Comparison of ENCODE assay signal across 12 mouse cellular contexts in the genomic region with DNA sequence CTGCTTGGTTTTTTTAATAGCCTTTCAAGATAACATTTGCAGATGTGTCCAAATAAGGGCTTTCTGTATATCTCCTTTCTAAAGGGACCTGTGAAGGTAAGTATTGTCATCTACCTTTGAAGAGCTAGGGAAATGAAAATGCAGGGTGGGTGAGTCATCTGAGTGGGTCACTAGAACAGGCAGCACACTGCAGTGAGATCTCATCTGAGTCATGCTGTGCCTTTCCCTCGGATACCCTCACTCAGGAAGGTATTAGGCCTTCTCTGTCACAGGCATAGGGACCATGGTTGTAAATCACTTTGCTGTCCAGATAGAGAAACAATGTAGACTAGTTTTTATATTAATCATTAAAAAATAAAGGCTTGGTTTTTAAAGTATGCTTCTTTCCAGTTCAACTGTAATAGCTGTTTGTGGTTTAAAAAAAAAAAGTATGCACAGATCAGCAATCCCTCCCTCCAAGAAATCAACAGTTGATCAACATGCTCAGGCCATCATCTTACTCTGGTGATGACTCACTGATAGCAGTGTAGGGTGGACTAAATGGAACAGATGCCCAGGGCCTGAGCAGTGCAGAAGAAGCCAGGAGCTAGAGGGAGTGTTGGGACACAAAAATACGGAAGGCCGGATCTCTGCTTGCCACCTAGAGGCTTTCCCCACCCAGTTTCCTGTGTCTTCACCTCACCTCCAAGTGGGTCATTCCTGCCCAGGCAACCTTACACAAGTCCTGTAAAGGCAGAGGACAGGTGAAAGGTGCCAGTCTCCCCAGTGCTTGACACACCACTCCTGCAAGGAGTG.
DNase-seq lines count a peak whose midpoint lies in the region; ATAC-seq lines count a peak whose summit lies in the region.
"Had no signal": no experiment of that assay in that cellular context is flagged by ENCODE, and none has a peak within 500 bp of the region (broad histone marks: within the 10 kb centered on the region; RNA-seq: fewer than 3 reads in every experiment).

No protein-coding gene starts in this region.

- no peaks in the 10 kb centered on the region for H3K9me3 ChIP-seq in midbrain, embryonic 11.5 days (ENCODE audit: control insufficient read depth, low read length)
- H3K9me3 ChIP-seq: intestine, embryonic 15.5 days; liver, embryonic 12.5 days had no signal

- H3K4me1 ChIP-seq in midbrain, embryonic 11.5 days (ENCODE audit: control insufficient read depth, insufficient read depth, low read length), result no peaks in the 10 kb centered on the region
- H3K4me1 ChIP-seq: intestine, embryonic 15.5 days had no signal

- peak overlapping the region; percentile 40 for H3K27ac ChIP-seq in midbrain, embryonic 11.5 days (ENCODE audit: low read depth, low read length)
- H3K27ac ChIP-seq: intestine, embryonic 15.5 days; liver, embryonic 12.5 days had no signal

- ATAC-seq in hematopoietic stem cell, adult 5-6 weeks (replicated peaks in 1 of 2; ENCODE audit: insufficient read depth in 1 of 2, low FRiP score in 2 of 2, low TSS enrichment in 1 of 2, low read depth in 1 of 2, poor library complexity in 2 of 2, severe bottlenecking in 2 of 2), result peak; percentile 33 to 42; a peak in 3 of 4 replicates
- no peak for ATAC-seq in midbrain, embryonic 11.5 days (ENCODE audit: low FRiP score)
- ATAC-seq: intestine, embryonic 15.5 days; liver, embryonic 12.5 days had no signal

- WGBS in midbrain, embryonic 11.5 days, result 85% methylated on average over 3 of the region's 3 CpGs

- H3K4me3 ChIP-seq in midbrain, embryonic 11.5 days (ENCODE audit: low read depth, low read length), result no peak overlapping the region
- H3K4me3 ChIP-seq: intestine, embryonic 15.5 days; liver, embryonic 12.5 days had no signal

- no peaks in the 10 kb centered on the region for H3K36me3 ChIP-seq in midbrain, embryonic 11.5 days (ENCODE audit: control insufficient read depth, insufficient read depth, low read length)

- no peak overlapping the region for H3K9ac ChIP-seq in midbrain, embryonic 11.5 days (ENCODE audit: low read length)
- H3K9ac ChIP-seq: intestine, embryonic 15.5 days; liver, embryonic 12.5 days had no signal

- H3K27me3 ChIP-seq in midbrain, embryonic 11.5 days (ENCODE audit: control insufficient read depth, insufficient read depth, low read length), result no peaks in the 10 kb centered on the region
- H3K27me3 ChIP-seq: intestine, embryonic 15.5 days; liver, embryonic 12.5 days had no signal

- no peak overlapping the region for H3K4me2 ChIP-seq in midbrain, embryonic 11.5 days
- H3K4me2 ChIP-seq: intestine, embryonic 15.5 days; liver, embryonic 12.5 days had no signal

- peak; percentile 70 for DNase-seq in 3T3-L1 (ENCODE audit: low read depth, low spot score)
- peak; percentile 55 for DNase-seq in 416B (ENCODE audit: low read depth)
- no peak for DNase-seq in midbrain, embryonic 11.5 days (ENCODE audit: low spot score, missing footprints)
- DNase-seq in right cerebral cortex, postnatal 14 days, result no peak
- no peak for DNase-seq in layer of hippocampus, postnatal 25 days (ENCODE audit: extremely low spot score in 1 of 2, low spot score in 1 of 2)
- DNase-seq in layer of hippocampus, postnatal 36 days, result no peak
- DNase-seq: cerebellum, adult 11-12 months; kidney, postnatal 4 days; spleen, adult 18-20 months had no signal

Comparison
In these comparisons a context has a peak if more than half of its experiments do, and no peak if none do; other contexts are left out.
1. DNase-seq: peak in 3T3-L1 (single experiment) and 416B (single experiment); none in midbrain, embryonic 11.5 days (single experiment), right cerebral cortex, postnatal 14 days (single experiment), layer of hippocampus, postnatal 25 days (0 of 2) and layer of hippocampus, postnatal 36 days (0 of 2).